7 mouse cellular contexts compared by ENCODE assay signal in genomic region chr3:144380921-144381320, GRCm38 (mm10).
DNase-seq lines count a peak whose midpoint lies in the region; ATAC-seq and TF ChIP-seq lines count a peak whose summit lies in the region.

No protein-coding gene starts in this region.

- no peak for TF ChIP-seq POLR2A in cortical plate, adult 2 months (IDR thresholded peaks at IDR 0.05; ENCODE audit: extremely low read depth, insufficient read depth, low read length)

- H3K4me2 ChIP-seq in limb, embryonic 12.5 days = peak overlapping the region; percentile 57
- peak overlapping the region; percentile 51 for H3K4me2 ChIP-seq in midbrain, embryonic 13.5 days (replicated peaks)

- no peaks in the 10 kb centered on the region for H3K36me3 ChIP-seq in limb, embryonic 12.5 days
- H3K36me3 ChIP-seq in midbrain, embryonic 13.5 days = no peaks in the 10 kb centered on the region

- ATAC-seq in inflammation-experienced regulatory T-cells, adult 6 months = peak; percentile 77
- ATAC-seq in limb, embryonic 12.5 days (ENCODE audit: insufficient number of reproducible peaks, insufficient read depth, low FRiP score, low TSS enrichment, low read depth) = peak; percentile 82
- ATAC-seq in midbrain, embryonic 13.5 days = peak; percentile 89

- H3K4me1 ChIP-seq in cortical plate, adult 2 months (ENCODE audit: control insufficient read depth, insufficient read depth, low read length) = no peaks in the 10 kb centered on the region
- H3K4me1 ChIP-seq in limb, embryonic 12.5 days (replicated peaks) = peaks cover 53% of the 10 kb centered on the region
- H3K4me1 ChIP-seq in midbrain, embryonic 13.5 days (replicated peaks) = peaks cover 27% of the 10 kb centered on the region

- no peak overlapping the region for H3K27ac ChIP-seq in cortical plate, adult 2 months (ENCODE audit: insufficient read depth, low read length)
- peak overlapping the region; percentile 79 for H3K27ac ChIP-seq in limb, embryonic 12.5 days
- no peak overlapping the region for H3K27ac ChIP-seq in midbrain, embryonic 13.5 days

- 0 out of 2 replicates have a peak, but pooled peaks cover 11% of the 10 kb centered on the region for H3K27me3 ChIP-seq in limb, embryonic 12.5 days
- no peaks in the 10 kb centered on the region for H3K27me3 ChIP-seq in midbrain, embryonic 13.5 days

- H3K4me3 ChIP-seq in cortical plate, adult 2 months (ENCODE audit: insufficient read depth, low read length) = no peak overlapping the region
- H3K4me3 ChIP-seq in limb, embryonic 12.5 days (replicated peaks) = peak overlapping the region; percentile 27
- H3K4me3 ChIP-seq in midbrain, embryonic 13.5 days (replicated peaks) = peak overlapping the region; percentile 24

- WGBS in limb, embryonic 12.5 days = under 1% methylated on average over 18 of the region's 18 CpGs
- WGBS in midbrain, embryonic 13.5 days = 1% methylated on average over 18 of the region's 18 CpGs

- H3K9me3 ChIP-seq in limb, embryonic 12.5 days = no peaks in the 10 kb centered on the region
- H3K9me3 ChIP-seq in midbrain, embryonic 13.5 days = no peaks in the 10 kb centered on the region

- peak; percentile 36 for TF ChIP-seq CTCF in cortical plate, adult 2 months (IDR thresholded peaks at IDR 0.05; ENCODE audit: extremely low read depth, insufficient read depth, low read length)

- H3K9ac ChIP-seq in limb, embryonic 12.5 days (replicated peaks) = 0 out of 2 replicates have a peak overlapping the region, but pooled peaks have one; percentile 31
- H3K9ac ChIP-seq in midbrain, embryonic 13.5 days (replicated peaks) = no peak overlapping the region

- DNase-seq in adipocyte (ENCODE audit: low spot score) = peak; percentile 74
- DNase-seq in gastrocnemius, postnatal 25 days = peak; percentile 68
- DNase-seq in spleen, adult 18-20 months = peak; percentile 46 to 64
